Mouse (Mus musculus): ENCODE measurements around the gene Pde6c.

The Pde6c gene

GRCm38 (mm10) chr19:38132481-38132880, at the start of gene Pde6c:
Pde6c (plus strand) TSS chr19:38132781.
- DNase-seq (ENCODE audit: low read depth, low spot score), result no peak

- DNase-seq (ENCODE audit: low read depth, low spot score), result no peak
Observed at GRCm38 (mm10) chr19:38082931-38083525, 49.6 kb upstream of the Pde6c start.

- DNase-seq (ENCODE audit: low read depth, low spot score), result no peak
Observed at GRCm38 (mm10) chr19:38085841-38086240, 46.7 kb upstream of the Pde6c start.

GRCm38 (mm10) chr19:38086948-38087551, 45.5 kb upstream of the Pde6c start:
- DNase-seq (ENCODE audit: low read depth, low spot score), result peak; percentile 25

- no peak for DNase-seq (ENCODE audit: low read depth, low spot score)
Observed at GRCm38 (mm10) chr19:38089358-38089757, 43.2 kb upstream of the Pde6c start.

GRCm38 (mm10) chr19:38091512-38091985, 41.0 kb upstream of the Pde6c start:
- DNase-seq (ENCODE audit: low read depth, low spot score), result peak; percentile 66

GRCm38 (mm10) chr19:38096231-38096630, 36.4 kb upstream of the Pde6c start:
- no peak for DNase-seq (ENCODE audit: low read depth, low spot score)

GRCm38 (mm10) chr19:38096858-38097758, 35.5 kb upstream of the Pde6c start, which contains the start of gene Ffar4:
Ffar4 (plus strand) TSS chr19:38097071.
- peak; percentile 44 for DNase-seq (ENCODE audit: low read depth, low spot score)

- DNase-seq (ENCODE audit: low read depth, low spot score), result no peak
Observed at GRCm38 (mm10) chr19:38107871-38108270, 24.7 kb upstream of the Pde6c start.

GRCm38 (mm10) chr19:38109506-38110242, 22.9 kb upstream of the Pde6c start:
- DNase-seq (ENCODE audit: low read depth, low spot score), result no peak

GRCm38 (mm10) chr19:38111056-38111455, 21.5 kb upstream of the Pde6c start:
- no peak for DNase-seq (ENCODE audit: low read depth, low spot score)

- no peak for DNase-seq (ENCODE audit: low read depth, low spot score)
Observed at GRCm38 (mm10) chr19:38112575-38112974, 20.0 kb upstream of the Pde6c start.

- no peak for DNase-seq (ENCODE audit: low read depth, low spot score)
Observed at GRCm38 (mm10) chr19:38114834-38115491, 17.6 kb upstream of the Pde6c start.

- no peak for DNase-seq (ENCODE audit: low read depth, low spot score)
Observed at GRCm38 (mm10) chr19:38120123-38120760, 12.3 kb upstream of the Pde6c start.

GRCm38 (mm10) chr19:38123921-38124320, 8.7 kb upstream of the Pde6c start:
- no peak for DNase-seq (ENCODE audit: low read depth, low spot score)

- DNase-seq (ENCODE audit: low read depth, low spot score), result peak; percentile 33
Observed at GRCm38 (mm10) chr19:38124401-38125218, 8.0 kb upstream of the Pde6c start.

- no peak for DNase-seq (ENCODE audit: low read depth, low spot score)
Observed at GRCm38 (mm10) chr19:38125219-38125610, 7.4 kb upstream of the Pde6c start, which contains the start of gene Rbp4. Rbp4 (minus strand) TSS chr19:38125281.

GRCm38 (mm10) chr19:38126656-38127055, 5.9 kb upstream of the Pde6c start:
- DNase-seq (ENCODE audit: low read depth, low spot score), result no peak

GRCm38 (mm10) chr19:38133986-38134385, 1.4 kb downstream of the Pde6c start:
- DNase-seq (ENCODE audit: low read depth, low spot score), result no peak

GRCm38 (mm10) chr19:38134806-38135205, 2.2 kb downstream of the Pde6c start:
- no peak for DNase-seq (ENCODE audit: low read depth, low spot score)

All from mesoderm, embryonic 11.5 days (tissue).